Mouse (Mus musculus): Measurements from ENCODE around the gene Nrtn.

Gene Nrtn

DNA sequence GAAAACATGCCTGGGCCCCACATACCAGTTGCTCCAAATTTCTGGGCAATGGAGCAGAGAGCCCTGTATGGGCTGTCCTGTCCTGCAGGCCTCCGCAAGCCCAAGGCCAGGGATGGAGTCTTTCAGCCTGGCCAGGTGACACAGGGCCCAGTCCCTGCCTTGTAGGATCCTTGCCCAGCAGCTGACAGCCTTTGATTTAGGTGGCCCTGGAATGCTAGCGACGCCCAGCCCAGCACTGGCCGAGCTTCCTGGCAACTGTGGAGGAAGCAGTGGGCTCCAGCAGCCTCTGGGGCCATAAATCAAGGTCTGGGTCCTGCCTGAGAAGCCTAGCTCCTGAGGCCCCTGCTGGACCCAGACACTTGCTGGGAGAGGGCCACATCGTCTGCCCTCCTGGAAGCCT lies 34.9 kb downstream of the Nrtn start:
- no peak for DNase-seq (ENCODE audit: low read depth)

DNA sequence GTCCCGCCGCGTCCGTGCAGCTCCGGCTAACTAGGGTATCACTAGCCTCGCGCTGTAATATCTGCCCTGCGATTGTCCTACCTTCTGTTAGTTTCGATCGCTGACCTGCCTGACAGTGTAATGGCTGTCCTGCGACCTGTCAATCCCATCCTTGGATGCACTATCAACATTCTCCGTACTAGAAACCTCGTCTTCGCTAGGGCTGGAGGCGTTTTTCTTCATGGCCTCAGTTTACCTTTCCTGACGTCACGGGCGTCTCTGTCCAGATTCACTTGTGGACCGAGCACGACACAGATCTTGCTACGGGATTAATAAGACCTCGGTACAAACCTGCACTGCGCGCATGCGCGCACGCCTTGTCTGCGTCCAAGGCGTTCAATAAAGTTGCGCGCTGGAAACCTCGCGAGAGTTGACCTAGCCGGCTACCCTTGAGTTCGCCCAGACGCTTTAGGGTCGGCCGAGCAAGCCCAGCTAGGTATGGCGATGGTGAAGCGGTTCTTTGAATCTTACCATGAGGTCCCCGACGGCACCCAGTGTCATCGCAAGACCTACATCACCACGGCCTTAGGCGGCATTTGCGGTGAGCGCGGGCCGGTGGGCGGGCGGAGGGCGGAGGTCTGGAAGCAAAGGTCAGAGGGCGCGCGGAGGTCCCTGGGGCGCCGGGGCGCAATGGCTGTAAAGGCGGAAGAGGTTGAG lies 39.8 kb downstream of the Nrtn start, which contains the start of the genes Ndufa11 and Vmac:
TSS of gene Ndufa11 (plus strand) at position 405 of the 696 bp plus-strand sequence.
TSS of gene Vmac (minus strand) at position 660 of the 696 bp plus-strand sequence.
- peak; percentile 98 for DNase-seq (ENCODE audit: low read depth)

DNA sequence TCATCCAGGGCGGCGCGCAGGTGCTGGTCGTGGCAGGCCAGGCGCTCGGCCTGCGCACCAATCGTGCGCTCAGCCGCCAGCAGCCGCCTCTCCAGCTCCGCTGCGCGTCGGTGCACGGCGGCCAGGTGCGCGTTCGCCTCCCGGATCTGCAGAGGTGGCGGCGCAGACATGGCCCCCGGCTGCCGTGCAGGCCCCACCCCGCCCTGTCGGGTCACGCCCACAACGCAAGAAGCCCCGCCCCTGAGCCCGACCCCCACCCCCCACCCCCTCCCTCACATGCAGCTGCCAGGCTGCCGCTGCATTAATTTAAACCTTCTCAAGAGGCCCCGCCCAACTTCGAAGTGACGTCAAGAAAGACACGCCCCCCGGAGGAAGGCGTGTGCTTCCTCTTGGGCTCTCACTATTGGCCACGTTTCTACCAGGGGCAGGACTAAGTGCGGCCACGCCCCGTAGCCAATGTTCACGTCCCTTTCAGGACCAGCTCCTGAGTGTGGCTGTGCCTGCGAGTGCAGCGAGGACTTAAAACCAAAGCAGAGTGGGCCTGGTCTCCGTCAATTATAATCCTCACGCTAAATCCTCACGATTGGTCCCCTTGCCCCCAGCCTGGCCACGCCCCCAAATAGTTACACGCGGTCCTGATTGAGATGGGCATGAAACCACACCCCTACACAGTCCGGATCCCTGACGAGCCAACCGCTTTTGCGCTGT lies 40.5 kb downstream of the Nrtn start:
- DNase-seq (ENCODE audit: low read depth) = peak; percentile 99

DNA sequence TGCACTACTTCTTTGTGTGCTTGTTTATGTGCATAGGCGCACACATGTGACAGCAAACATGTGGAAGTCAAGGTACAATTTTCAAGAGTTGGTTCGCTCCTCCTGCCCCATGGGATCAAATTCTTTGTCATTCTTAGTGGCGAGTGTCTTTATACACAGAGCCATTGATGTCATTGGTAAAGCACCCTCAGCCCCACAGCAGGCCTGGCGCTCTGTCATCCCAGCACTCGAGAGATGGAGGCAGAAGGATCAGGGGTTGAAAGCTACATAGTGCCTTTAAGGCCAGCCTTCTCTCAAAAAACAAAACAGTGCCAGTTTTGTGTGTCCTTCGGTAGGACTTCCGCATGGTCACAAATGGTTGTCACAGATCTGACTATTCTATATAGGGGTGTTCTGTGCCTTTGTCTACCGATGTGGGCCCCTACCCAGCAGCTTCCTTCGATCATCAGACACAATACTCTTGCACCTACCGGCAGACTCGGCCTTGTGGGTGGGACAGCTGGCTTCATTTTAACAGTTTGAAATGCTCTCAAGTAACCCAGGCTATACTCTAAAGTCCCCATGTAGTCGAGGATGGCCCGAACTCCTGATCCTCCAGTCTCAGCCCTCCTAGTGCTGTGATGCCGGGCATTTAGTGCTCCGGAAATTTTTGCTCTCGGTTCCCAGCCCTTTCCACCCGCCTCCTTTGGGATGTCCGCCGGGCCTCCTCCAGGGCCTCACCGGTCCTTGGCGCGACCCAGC lies 41.2 kb downstream of the Nrtn start:
- no peak for DNase-seq (ENCODE audit: low read depth)

DNA sequence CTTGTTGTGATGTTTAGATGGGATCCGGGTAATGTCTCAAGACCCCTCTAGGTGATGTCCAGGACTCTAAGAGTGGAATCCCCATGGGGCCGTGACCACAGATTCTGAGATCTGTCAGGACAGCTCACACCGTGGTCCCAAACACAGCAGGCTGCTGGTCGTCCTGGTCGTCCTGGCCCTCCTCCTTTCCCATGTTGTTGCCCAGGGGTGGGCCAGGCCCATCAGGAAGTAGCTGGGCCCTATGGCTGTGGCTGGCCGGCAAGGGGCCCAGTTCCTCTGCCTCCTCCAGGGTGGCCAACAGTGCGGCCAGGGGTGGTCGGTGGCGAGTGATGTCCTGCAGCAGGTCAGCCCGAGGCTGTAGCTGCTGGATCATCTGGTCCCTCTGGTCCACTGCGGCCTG lies 42.0 kb downstream of the Nrtn start:
- DNase-seq (ENCODE audit: low read depth) = no peak

DNA sequence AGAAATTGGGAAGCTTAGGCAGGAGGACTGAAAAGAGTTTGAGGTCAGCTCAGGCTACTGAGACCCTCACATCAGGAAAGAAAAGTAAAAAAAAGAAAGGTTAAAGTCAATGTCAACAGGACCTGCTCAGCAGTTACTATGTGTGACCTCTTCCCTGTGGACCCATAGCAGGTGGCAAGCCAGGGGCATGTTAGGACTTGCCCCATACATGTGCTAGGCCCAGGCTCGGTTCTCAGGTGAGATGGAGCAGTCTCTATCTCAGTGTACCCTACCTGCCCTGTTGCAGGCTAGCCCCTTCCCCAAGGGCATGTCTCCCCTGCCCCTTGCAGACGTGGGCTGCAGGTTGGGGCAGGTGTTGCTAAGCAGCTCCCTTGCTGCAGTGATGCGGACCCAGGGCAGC lies 47.6 kb downstream of the Nrtn start:
- DNase-seq (ENCODE audit: low read depth) = no peak

DNA sequence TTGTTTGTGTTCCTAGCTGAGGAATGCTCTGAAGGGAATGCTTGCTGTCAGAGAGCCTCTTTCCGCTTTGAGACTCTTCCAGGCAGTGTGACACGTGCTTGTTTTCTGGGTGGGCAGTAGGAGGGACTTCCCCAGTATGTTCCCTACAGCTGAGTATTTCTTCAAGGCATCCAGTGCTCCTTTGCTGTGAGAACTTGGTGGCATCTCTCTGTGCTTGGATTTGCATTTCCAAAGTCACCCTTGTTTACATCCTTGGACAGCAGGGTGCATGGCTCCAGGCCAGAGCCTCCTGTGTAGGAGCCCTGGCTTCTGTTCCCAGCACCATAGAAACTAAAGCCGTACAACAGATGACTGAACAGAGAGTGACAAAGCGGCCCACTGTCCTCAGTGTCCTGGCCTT lies 48.6 kb downstream of the Nrtn start:
- DNase-seq (ENCODE audit: low read depth) = no peak

DNA sequence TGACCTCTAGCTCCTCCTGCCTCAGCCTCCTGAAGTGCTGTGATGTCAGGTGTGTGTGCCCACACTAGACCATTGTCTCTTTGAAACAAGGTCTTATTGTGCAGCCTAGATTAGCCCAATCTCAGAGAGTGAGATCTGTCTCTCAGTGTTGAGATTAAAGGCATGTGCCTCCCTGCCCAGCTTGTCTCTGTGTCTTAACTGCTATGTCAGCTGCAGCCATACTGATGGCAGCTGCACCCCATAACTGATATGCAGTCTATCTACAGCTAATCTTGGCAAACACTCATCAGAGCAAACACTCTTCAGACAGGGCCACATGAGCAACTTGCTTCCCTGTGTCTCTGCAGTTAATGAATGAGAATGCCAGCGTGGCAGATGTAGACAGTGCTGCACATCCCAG lies 50.8 kb downstream of the Nrtn start:
- no peak for DNase-seq (ENCODE audit: low read depth)

DNA sequence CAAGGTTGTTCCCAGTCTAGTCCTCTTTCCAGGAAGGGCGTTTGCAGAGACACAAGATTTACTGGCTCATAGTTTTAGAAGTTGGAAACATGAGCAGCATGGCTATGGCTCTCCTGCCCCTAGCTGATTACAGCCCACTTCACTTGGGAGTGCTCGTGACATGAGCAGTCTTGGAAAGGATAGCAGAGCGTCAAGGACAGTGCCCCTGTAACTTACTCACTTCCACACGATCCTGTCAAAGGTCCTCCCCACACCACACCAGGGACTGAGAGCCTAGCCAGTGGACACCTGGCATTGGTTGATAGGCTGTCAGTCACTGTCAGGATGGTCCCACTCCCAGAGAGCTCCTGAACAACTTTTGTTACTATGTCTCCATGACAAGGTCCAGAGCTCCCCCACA lies 54.3 kb downstream of the Nrtn start:
- DNase-seq (ENCODE audit: low read depth) = no peak

Measured in c-Kit-positive CD71-positive TER-119-negative erythroid progenitor cells, embryonic 14.5 days (primary cell).